Mouse (Mus musculus) erythroblast, embryonic 14.5 days (primary cell): Measurements from ENCODE around the gene Alg9. TPM values are rescaled to one million over a fixed set of nuclear protein-coding genes. Genes with fewer than 3 reads are reported as not detected.

Experiments used
- H3K27me3 ChIP-seq: 2 replicates; pipeline ENCODE4 v1.6.1; 2012; ENCODE audit warnings: inconsistent platforms; ENCODE audit not compliant: control insufficient read depth
- H3K36me3 ChIP-seq: 2 replicates; pipeline ENCODE4 v1.6.1; 2012; ENCODE audit warnings: mild to moderate bottlenecking, inconsistent platforms; ENCODE audit not compliant: control insufficient read depth
- H3K4me1 ChIP-seq: 2 replicates; pipeline ENCODE4 v1.6.1; 2012; ENCODE audit warnings: inconsistent platforms; ENCODE audit not compliant: control insufficient read depth
- H3K4me3 ChIP-seq: replicated peaks from 2 replicates; pipeline ENCODE3; 2012; ENCODE audit warnings: moderate library complexity, mild to moderate bottlenecking, inconsistent platforms
- H3K9me3 ChIP-seq: 2 replicates; pipeline ENCODE4 v1.6.1; 2012; ENCODE audit warnings: low read length, inconsistent platforms, mixed read lengths; ENCODE audit not compliant: control insufficient read depth
- GATA1 ChIP-seq: IDR thresholded peaks from 2 replicates; pipeline ENCODE4 v1.6.1; 2012; ENCODE audit warnings: low read length, inconsistent platforms, mixed read lengths
- TAL1 ChIP-seq: IDR thresholded peaks from 3 replicates; pipeline ENCODE4 v1.6.1; 2012; ENCODE audit warnings: low read length, inconsistent platforms, mixed read lengths
- polyA plus RNA-seq: library from polyadenylated mRNA; stranded (reverse); fragments of >175 nt; gene quantifications from 2 replicates; pipeline ENCODE4 v1.2.3, GENCODE M21; 2012

The Alg9 gene
- polyA plus RNA-seq, 1 experiment, result 0.31 TPM

GRCm38 (mm10) chr9:50752784-50753615, 21.8 kb upstream of the Alg9 start:
- no peaks in the 10 kb centered on the region for H3K36me3 ChIP-seq
- TF ChIP-seq TAL1, result no peak
- no peak for TF ChIP-seq GATA1
- H3K4me3 ChIP-seq, result no peak overlapping the region
- no peaks in the 10 kb centered on the region for H3K9me3 ChIP-seq
- H3K27me3 ChIP-seq, result peaks cover 25% of the 10 kb centered on the region
- H3K4me1 ChIP-seq, result no peaks in the 10 kb centered on the region

GRCm38 (mm10) chr9:50753947-50754346, 20.9 kb upstream of the Alg9 start:
- peaks cover 26% of the 10 kb centered on the region for H3K27me3 ChIP-seq
- TF ChIP-seq GATA1 (no peak), TAL1 (no peak)
- no peak overlapping the region for H3K4me3 ChIP-seq
- H3K36me3 ChIP-seq, result no peaks in the 10 kb centered on the region
- no peaks in the 10 kb centered on the region for H3K4me1 ChIP-seq
- no peaks in the 10 kb centered on the region for H3K9me3 ChIP-seq

GRCm38 (mm10) chr9:50756711-50757110, 18.1 kb upstream of the Alg9 start:
- Histone ChIP-seq H3K9me3 (no peaks in the 10 kb centered on the region), H3K27me3 (peaks cover 24% of the 10 kb centered on the region), H3K4me1 (no peaks in the 10 kb centered on the region), H3K36me3 (no peaks in the 10 kb centered on the region), H3K4me3 (no peak overlapping the region)
- TF ChIP-seq GATA1, result no peak

- TF ChIP-seq TAL1 (no peak), GATA1 (no peak)
- Histone ChIP-seq H3K4me1 (no peaks in the 10 kb centered on the region), H3K4me3 (no peak overlapping the region), H3K9me3 (no peaks in the 10 kb centered on the region), H3K36me3 (peaks cover 7% of the 10 kb centered on the region), H3K27me3 (peaks cover 7% of the 10 kb centered on the region; the same call in 1 of the 2 replicates)
Measured at GRCm38 (mm10) chr9:50761520-50762243, 13.1 kb upstream of the Alg9 start.

GRCm38 (mm10) chr9:50763331-50763730, 11.5 kb upstream of the Alg9 start:
- Histone ChIP-seq H3K4me3 (no peak overlapping the region), H3K36me3 (peaks cover 7% of the 10 kb centered on the region), H3K27me3 (peaks cover 5% of the 10 kb centered on the region; the same call in 1 of the 2 replicates), H3K4me1 (peaks cover 10% of the 10 kb centered on the region), H3K9me3 (no peaks in the 10 kb centered on the region)
- TF ChIP-seq TAL1 (no peak), GATA1 (no peak)

GRCm38 (mm10) chr9:50767531-50768106, 7.2 kb upstream of the Alg9 start:
- Histone ChIP-seq H3K36me3 (peaks cover 30% of the 10 kb centered on the region), H3K27me3 (no peaks in the 10 kb centered on the region), H3K9me3 (no peaks in the 10 kb centered on the region), H3K4me1 (peaks cover 36% of the 10 kb centered on the region), H3K4me3 (peak overlapping the region; percentile 70)
- TF ChIP-seq TAL1 (no peak), GATA1 (no peak)

GRCm38 (mm10) chr9:50768107-50769002, 6.5 kb upstream of the Alg9 start, which contains the start of gene Fdxacb1:
Gene Fdxacb1 (plus strand): TSS chr9:50768236.
- TF ChIP-seq TAL1, result no peak
- no peak for TF ChIP-seq GATA1
- Histone ChIP-seq H3K36me3 (peaks cover 33% of the 10 kb centered on the region), H3K27me3 (no peaks in the 10 kb centered on the region), H3K9me3 (no peaks in the 10 kb centered on the region), H3K4me1 (peaks cover 42% of the 10 kb centered on the region), H3K4me3 (peak within 1 kb of the TSS; percentile 70)

- Histone ChIP-seq H3K4me1 (peaks cover 57% of the 10 kb centered on the region), H3K27me3 (no peaks in the 10 kb centered on the region), H3K4me3 (no peak overlapping the region), H3K9me3 (no peaks in the 10 kb centered on the region), H3K36me3 (peaks cover 29% of the 10 kb centered on the region)
- no peak for TF ChIP-seq GATA1
- no peak for TF ChIP-seq TAL1
Measured at GRCm38 (mm10) chr9:50770011-50770410, 4.8 kb upstream of the Alg9 start.
